Mouse (Mus musculus) heart, postnatal 0 days (tissue): Measurements from ENCODE around the gene Aloxe3.

Experiments
- CTCF ChIP-seq: IDR thresholded peaks from 2 replicates; pipeline ENCODE4 v1.5.1; 2016; ENCODE audit warnings: antibody characterized with exemption, control low read depth, low read depth
- EP300 ChIP-seq: IDR thresholded peaks from 2 replicates; pipeline ENCODE4 v1.6.1; 2016; ENCODE audit warnings: antibody characterized with exemption, low read depth

- TF ChIP-seq CTCF (no peak), EP300 (no peak)
These were observed 4.5 kb upstream of the Aloxe3 start for GRCm38 (mm10) chr11:69121001-69121740.
